Mouse (Mus musculus) lung, embryonic 16.5 days (tissue): ENCODE data around the gene Nav2. TPM values are rescaled to one million over a fixed set of nuclear protein-coding genes. Genes with fewer than 3 reads are reported as not detected.

ENCODE experiments used
- ATAC-seq: fragments of 200-750 bp; cut with Nextera tagmentation; 2 replicates; pipeline ENCODE4 v1.8.0; 2017; ENCODE audit warnings: low read depth, mild to moderate bottlenecking, moderate library complexity
- H3K27ac ChIP-seq: fragments of 300-500 bp; sonication (generic); 2 replicates; pipeline ENCODE4 v1.5.1; 2014; ENCODE audit warnings: mild to moderate bottlenecking, control low read depth, low read length
- H3K27me3 ChIP-seq: fragments of 300-500 bp; sonication (generic); 2 replicates; pipeline ENCODE4 v1.6.1; 2014; ENCODE audit warnings: low read depth, low read length, mixed read lengths; ENCODE audit not compliant: control insufficient read depth, insufficient read depth
- H3K36me3 ChIP-seq: fragments of 300-500 bp; sonication (generic); 2 replicates; pipeline ENCODE4 v1.6.1; 2014; ENCODE audit warnings: low read length; ENCODE audit not compliant: control insufficient read depth, insufficient read depth
- H3K4me1 ChIP-seq: fragments of 300-500 bp; sonication (generic); replicated peaks from 2 replicates; pipeline ENCODE4 v1.6.1; 2014; ENCODE audit warnings: low read length, mixed read lengths; ENCODE audit not compliant: control insufficient read depth, insufficient read depth
- H3K4me2 ChIP-seq: fragments of 300-500 bp; sonication (generic); 2 replicates; pipeline ENCODE4 v1.6.1; 2014; ENCODE audit warnings: low read depth, low read length, control low read depth
- H3K4me3 ChIP-seq: fragments of 300-500 bp; sonication (generic); 2 replicates; pipeline ENCODE4 v1.5.1; 2014; ENCODE audit warnings: mild to moderate bottlenecking, low read length, control low read depth
- H3K9ac ChIP-seq: fragments of 300-500 bp; sonication (generic); 2 replicates; pipeline ENCODE4 v1.6.1; 2014; ENCODE audit warnings: low read length, control low read depth
- H3K9me3 ChIP-seq: fragments of 300-500 bp; sonication (generic); 2 replicates; pipeline ENCODE4 v1.6.1; 2016; ENCODE audit warnings: low read length; ENCODE audit not compliant: control insufficient read depth
- WGBS: fragments of 180-500 bp; shearing (Covaris S2); extraction: QIAGEN DNeasy Blood & Tissue Kit; methylation state at CpG from one replicate; pipeline ENCODE4 v1.1.7; 2014; 5-methylcytosine and 5-hydroxymethylcytosine counted together
- polyA plus RNA-seq: library from polyadenylated mRNA; unstranded; fragments of >200 nt; fragmentation: Nextera tagmentation; extraction: Ambion mirVana; gene quantifications from 2 replicates; pipeline ENCODE4 v1.2.1, GENCODE M21; 2015

Gene Nav2
- polyA plus RNA-seq, 1 experiment from 2014 or later, result 27.3 TPM

GRCm38 (mm10) chr7:48965796-48966512, 57.4 kb downstream of the Nav2 start:
- Histone ChIP-seq H3K4me3 (no peak overlapping the region), H3K27ac (no peak overlapping the region), H3K9ac (no peak overlapping the region), H3K4me1 (no peaks in the 10 kb centered on the region), H3K4me2 (no peak overlapping the region), H3K27me3 (peaks cover 18% of the 10 kb centered on the region), H3K9me3 (no peaks in the 10 kb centered on the region), H3K36me3 (no peaks in the 10 kb centered on the region)
- no peak for ATAC-seq
- 65% methylated on average over 12 of the region's 12 CpGs for whole genome bisulfite sequencing

- H3K9ac ChIP-seq, result no peak overlapping the region
- no peak for ATAC-seq
- no peaks in the 10 kb centered on the region for H3K36me3 ChIP-seq
- no peak overlapping the region for H3K4me2 ChIP-seq
- no peak overlapping the region for H3K27ac ChIP-seq
- no peaks in the 10 kb centered on the region for H3K9me3 ChIP-seq
- no peaks in the 10 kb centered on the region for H3K27me3 ChIP-seq
- WGBS, result 54% methylated on average over 7 of the region's 7 CpGs
- H3K4me1 ChIP-seq, result no peaks in the 10 kb centered on the region
- H3K4me3 ChIP-seq, result no peak overlapping the region
Observed at GRCm38 (mm10) chr7:48981013-48981412, 72.5 kb downstream of the Nav2 start.

DNA sequence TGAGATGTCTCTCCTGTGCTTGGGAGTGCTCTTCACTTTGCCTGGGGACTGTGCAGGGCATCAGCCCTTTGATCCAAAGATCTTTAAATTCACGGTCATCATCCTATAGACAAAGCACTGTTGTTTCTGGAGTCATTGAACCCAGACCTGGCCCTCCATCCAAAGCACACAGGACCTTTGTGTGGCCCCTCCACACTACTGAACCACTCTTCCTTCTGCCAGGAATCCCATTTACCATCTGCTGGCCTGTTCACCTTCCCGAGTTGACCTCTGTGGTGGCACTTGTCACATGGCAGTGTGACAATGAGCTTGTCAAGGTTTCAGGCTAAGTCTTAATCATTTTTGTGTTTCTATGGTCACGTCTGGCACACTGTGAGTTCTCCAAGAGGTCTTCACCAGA, 73.3 kb downstream of the Nav2 start:
- ATAC-seq, result no peak

GRCm38 (mm10) chr7:48982573-48982972, 74.1 kb downstream of the Nav2 start:
- no peak overlapping the region for H3K4me3 ChIP-seq

More for the DNA sequence above, 73.3 kb downstream of the Nav2 start:
- Histone ChIP-seq H3K9me3 (no peaks in the 10 kb centered on the region), H3K9ac (no peak overlapping the region), H3K27ac (no peak overlapping the region), H3K4me3 (no peak overlapping the region), H3K4me1 (no peaks in the 10 kb centered on the region), H3K36me3 (no peaks in the 10 kb centered on the region), H3K27me3 (no peaks in the 10 kb centered on the region), H3K4me2 (no peak overlapping the region)
- 54% methylated on average over 3 of the region's 3 CpGs for WGBS

GRCm38 (mm10) chr7:48991911-48992552, 83.5 kb downstream of the Nav2 start:
- no peak overlapping the region for H3K4me3 ChIP-seq
- H3K27ac ChIP-seq, result no peak overlapping the region
- H3K9ac ChIP-seq, result no peak overlapping the region
- no peaks in the 10 kb centered on the region for H3K36me3 ChIP-seq
- no peaks in the 10 kb centered on the region for H3K9me3 ChIP-seq
- H3K4me2 ChIP-seq, result no peak overlapping the region
- no peaks in the 10 kb centered on the region for H3K4me1 ChIP-seq
- no peak for ATAC-seq
- 17% methylated on average over 8 of the region's 8 CpGs for WGBS
- no peaks in the 10 kb centered on the region for H3K27me3 ChIP-seq

More at GRCm38 (mm10) chr7:48982573-48982972, 74.1 kb downstream of the Nav2 start:
- no peak for ATAC-seq
- no peaks in the 10 kb centered on the region for H3K4me1 ChIP-seq
- WGBS, result 85% methylated on average over 7 of the region's 7 CpGs
- H3K27ac ChIP-seq, result no peak overlapping the region
- no peaks in the 10 kb centered on the region for H3K27me3 ChIP-seq
- no peak overlapping the region for H3K4me2 ChIP-seq
- H3K9me3 ChIP-seq, result no peaks in the 10 kb centered on the region
- no peak overlapping the region for H3K9ac ChIP-seq
- no peaks in the 10 kb centered on the region for H3K36me3 ChIP-seq

- Histone ChIP-seq H3K4me3 (no peak overlapping the region), H3K9me3 (no peaks in the 10 kb centered on the region), H3K27ac (no peak overlapping the region), H3K4me1 (0 out of 2 replicates have a peak, but pooled peaks cover 2% of the 10 kb centered on the region), H3K27me3 (no peaks in the 10 kb centered on the region), H3K9ac (no peak overlapping the region), H3K4me2 (no peak overlapping the region), H3K36me3 (no peaks in the 10 kb centered on the region)
- ATAC-seq, result no peak
- 25% methylated on average over 13 of the region's 13 CpGs for WGBS
Observed at GRCm38 (mm10) chr7:48995171-48995570, 86.7 kb downstream of the Nav2 start.

- Histone ChIP-seq H3K27ac (no peak overlapping the region), H3K4me1 (0 out of 2 replicates have a peak, but pooled peaks cover 2% of the 10 kb centered on the region), H3K9ac (no peak overlapping the region), H3K9me3 (no peaks in the 10 kb centered on the region), H3K4me3 (no peak overlapping the region), H3K4me2 (no peak overlapping the region), H3K27me3 (no peaks in the 10 kb centered on the region), H3K36me3 (no peaks in the 10 kb centered on the region)
- ATAC-seq, result no peak
- 72% methylated on average over 8 of the region's 8 CpGs for WGBS
Observed at GRCm38 (mm10) chr7:48995701-48996100, 87.2 kb downstream of the Nav2 start.

GRCm38 (mm10) chr7:48996829-48997228, 88.3 kb downstream of the Nav2 start:
- Histone ChIP-seq H3K36me3 (no peaks in the 10 kb centered on the region), H3K27me3 (no peaks in the 10 kb centered on the region), H3K9me3 (no peaks in the 10 kb centered on the region), H3K9ac (no peak overlapping the region), H3K4me2 (no peak overlapping the region), H3K4me1 (0 out of 2 replicates have a peak, but pooled peaks cover 2% of the 10 kb centered on the region), H3K27ac (no peak overlapping the region), H3K4me3 (no peak overlapping the region)
- peak; percentile 45 for ATAC-seq
- 52% methylated on average over 5 of the region's 5 CpGs for WGBS

DNA sequence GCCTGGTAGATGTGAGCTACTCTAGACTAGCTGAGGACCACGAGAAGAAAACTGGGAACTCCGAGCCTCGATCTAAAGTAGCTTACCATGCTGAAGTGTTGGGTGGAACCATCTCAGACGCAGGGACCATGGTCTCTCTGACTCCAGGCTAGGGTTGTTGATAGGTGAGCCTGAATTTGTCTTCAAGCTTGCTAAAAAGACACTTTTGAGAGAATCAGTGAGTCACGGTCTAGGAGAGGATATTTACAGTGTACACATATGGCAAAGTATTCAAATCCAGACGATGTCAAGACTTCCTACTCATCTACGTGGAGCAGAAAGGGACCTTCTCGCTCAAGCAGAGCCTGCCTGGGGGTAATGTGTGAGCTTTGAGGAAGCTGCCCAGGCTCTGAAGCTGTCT, 89.6 kb downstream of the Nav2 start:
- no peaks in the 10 kb centered on the region for H3K27me3 ChIP-seq
- 74% methylated on average over 8 of the region's 8 CpGs for WGBS
- 0 out of 2 replicates have a peak, but pooled peaks cover 2% of the 10 kb centered on the region for H3K4me1 ChIP-seq
- H3K4me2 ChIP-seq, result no peak overlapping the region
- no peak overlapping the region for H3K9ac ChIP-seq
- H3K4me3 ChIP-seq, result no peak overlapping the region
- no peaks in the 10 kb centered on the region for H3K9me3 ChIP-seq
- no peaks in the 10 kb centered on the region for H3K36me3 ChIP-seq
- H3K27ac ChIP-seq, result peak overlapping the region; percentile 9; the same call in 1 of the 2 replicates
- no peak; the same call in 1 of the 2 replicates for ATAC-seq
